Mouse (Mus musculus) liver, embryonic 14.5 days (tissue): ENCODE data around the gene Rcbtb2. TPM values are rescaled to one million over a fixed set of nuclear protein-coding genes. Genes with fewer than 3 reads are reported as not detected.

Source experiments
- ATAC-seq: fragments of 200-750 bp; cut with Nextera tagmentation; 2 replicates; pipeline ENCODE4 v1.8.0; 2017; ENCODE audit warnings: moderate number of reproducible peaks, mild to moderate bottlenecking, moderate library complexity; ENCODE audit not compliant: insufficient read depth
- DNase-seq, 3 experiments: peaks; one replicate each; pipeline ENCODE4 v3.0.0-alpha.2; 2012 to 2013; ENCODE audit warnings: low read depth in 3 of 3, low spot score in 3 of 3
- H3K27ac ChIP-seq: fragments of 300-500 bp; sonication (generic); 2 replicates; pipeline ENCODE4 v1.5.1; 2014; ENCODE audit warnings: moderate library complexity, mild to moderate bottlenecking, control low read depth, inconsistent platforms
- H3K27me3 ChIP-seq: fragments of 300-500 bp; sonication (generic); 2 replicates; pipeline ENCODE4 v1.6.1; 2014; ENCODE audit warnings: mild to moderate bottlenecking, low read length, moderate library complexity; ENCODE audit not compliant: control insufficient read depth, insufficient read depth
- H3K36me3 ChIP-seq: fragments of 300-500 bp; sonication (generic); replicated peaks from 2 replicates; pipeline ENCODE4 v1.6.1; 2014; ENCODE audit warnings: low read depth; ENCODE audit not compliant: control insufficient read depth, insufficient read depth
- H3K4me1 ChIP-seq, 2 experiments: fragments of 200-500 bp in 1 of 2; fragments of 300-500 bp in 1 of 2; sonication (generic) in 1 of 2; replicated peaks; 2 replicates each; pipeline ENCODE4 v1.6.1; 2012 to 2014; ENCODE audit warnings: antibody characterized with exemption in 1 of 2, inconsistent platforms in 1 of 2, low read length in 1 of 2; ENCODE audit not compliant: control insufficient read depth in 2 of 2, insufficient read depth in 2 of 2
- H3K4me2 ChIP-seq: fragments of 300-500 bp; sonication (generic); 2 replicates; pipeline ENCODE4 v1.6.1; 2014; ENCODE audit warnings: low read depth, mild to moderate bottlenecking, control low read depth, moderate library complexity
- H3K4me3 ChIP-seq, 2 experiments: fragments of 200-500 bp in 1 of 2; fragments of 300-500 bp in 1 of 2; sonication (generic) in 1 of 2; 2 replicates each; pipeline ENCODE4 v1.5.1; 2012 to 2014; ENCODE audit warnings: low read depth in 2 of 2, low read length in 2 of 2, mild to moderate bottlenecking in 2 of 2, control low read depth in 1 of 2, inconsistent platforms in 1 of 2, moderate library complexity in 1 of 2; ENCODE audit not compliant: insufficient read depth in 1 of 2
- H3K9ac ChIP-seq: fragments of 300-500 bp; sonication (generic); replicated peaks from 2 replicates; pipeline ENCODE4 v1.6.1; 2014; ENCODE audit warnings: mild to moderate bottlenecking, control low read depth, moderate library complexity
- H3K9me3 ChIP-seq: fragments of 300-500 bp; sonication (generic); 2 replicates; pipeline ENCODE4 v1.6.1; 2016; ENCODE audit warnings: low read length, mixed read lengths; ENCODE audit not compliant: control insufficient read depth
- CTCF ChIP-seq: IDR thresholded peaks from 2 replicates; pipeline ENCODE4 v1.5.1; 2016; ENCODE audit warnings: antibody characterized with exemption, low read depth, control low read depth
- EP300 ChIP-seq: IDR thresholded peaks from 2 replicates; pipeline ENCODE4 v1.6.1; 2016; ENCODE audit warnings: antibody characterized with exemption, low read depth
- WGBS: fragments of 180-500 bp; shearing (Covaris S2); extraction: QIAGEN DNeasy Blood & Tissue Kit; methylation state at CpG from one replicate; pipeline ENCODE4 v1.1.7; 2014; ENCODE audit not compliant: insufficient replicate concordance; 5-methylcytosine and 5-hydroxymethylcytosine counted together
- microRNA counts: library from miRNA; unstranded; fragments of <30 nt; microRNA quantifications from one replicate; lab custom pipeline; 2016
- microRNA-seq: library from miRNA; unstranded; fragments of <30 nt; microRNA quantifications from one replicate; pipeline ENCODE4, GENCODE M21; 2016
- polyA plus RNA-seq, 2 experiments: library from polyadenylated mRNA; depleted of rRNA in 1 of 2; stranded (reverse) in 1 of 2; unstranded in 1 of 2; fragments of >200 nt; fragmentation: Nextera tagmentation in 1 of 2; extraction: Ambion mirVana in 1 of 2; gene quantifications; 2 replicates each; pipeline versions ENCODE4 v1.2.1 to v1.2.3; 2012 to 2014

The Rcbtb2 gene
- polyA plus RNA-seq, 2 experiments = 7.9 to 20.3 TPM

- Histone ChIP-seq H3K27me3 (no peaks in the 10 kb centered on the region), H3K4me2 (no peak overlapping the region), H3K9me3 (no peaks in the 10 kb centered on the region), H3K36me3 (no peaks in the 10 kb centered on the region; the same call in none of the 2 replicates), H3K9ac (no peak overlapping the region), H3K4me3 (no peak overlapping the region), H3K27ac (no peak overlapping the region), H3K4me1 (peaks cover 2 to 17% of the 10 kb centered on the region in 2 experiments; a peak in 2 of 4 replicates)
- no peak for ATAC-seq
- no peak for DNase-seq
- TF ChIP-seq EP300 (no peak), CTCF (no peak)
- WGBS = 98% methylated on average over 2 of the region's 2 CpGs
Measured at GRCm38 (mm10) chr14:73252276-73252675, 129.4 kb downstream of the Rcbtb2 start.

- 34% methylated on average over 6 of the region's 6 CpGs for WGBS
- no peak for TF ChIP-seq CTCF
- TF ChIP-seq EP300 = no peak
- DNase-seq (no peak), ATAC-seq (peak; percentile 68; the same call in 1 of the 2 replicates)
- no peaks in the 10 kb centered on the region for H3K27me3 ChIP-seq
- H3K27ac ChIP-seq = peak overlapping the region; percentile 44
- H3K4me1 ChIP-seq = peaks cover 2 to 19% of the 10 kb centered on the region in 2 experiments; a peak in 2 of 4 replicates
- H3K4me2 ChIP-seq = no peak overlapping the region
- H3K36me3 ChIP-seq = no peaks in the 10 kb centered on the region; the same call in 1 of the 2 replicates
- H3K9ac ChIP-seq = no peak overlapping the region
- no peak overlapping the region for H3K4me3 ChIP-seq
- H3K9me3 ChIP-seq = no peaks in the 10 kb centered on the region
Measured at GRCm38 (mm10) chr14:73253453-73254251, 130.8 kb downstream of the Rcbtb2 start.

GRCm38 (mm10) chr14:73254412-73254811 is 131.6 kb downstream of the Rcbtb2 start:
- DNase-seq = no peak
- Histone ChIP-seq H3K4me1 (peaks cover 2 to 19% of the 10 kb centered on the region in 2 experiments; a peak in 2 of 4 replicates), H3K9ac (no peak overlapping the region), H3K4me3 (no peak overlapping the region), H3K27ac (no peak overlapping the region), H3K36me3 (no peaks in the 10 kb centered on the region; the same call in 1 of the 2 replicates), H3K9me3 (no peaks in the 10 kb centered on the region), H3K27me3 (no peaks in the 10 kb centered on the region), H3K4me2 (no peak overlapping the region)
- TF ChIP-seq EP300 = no peak
- TF ChIP-seq CTCF = no peak
- ATAC-seq = no peak
- 61% methylated on average over 4 of the region's 4 CpGs for WGBS

- Histone ChIP-seq H3K36me3 (no peaks in the 10 kb centered on the region; the same call in 1 of the 2 replicates), H3K9ac (no peak overlapping the region)
- TF ChIP-seq EP300 (no peak), CTCF (no peak)
Measured at GRCm38 (mm10) chr14:73255426-73255970, 132.7 kb downstream of the Rcbtb2 start.

GRCm38 (mm10) chr14:73257348-73257747 is 134.5 kb downstream of the Rcbtb2 start:
- Histone ChIP-seq H3K9ac (no peak overlapping the region), H3K36me3 (peaks cover 8% of the 10 kb centered on the region), H3K4me1 (peaks cover 2 to 13% of the 10 kb centered on the region in 2 experiments; a peak in 2 of 4 replicates), H3K9me3 (no peaks in the 10 kb centered on the region), H3K4me2 (no peak overlapping the region), H3K27ac (no peak overlapping the region), H3K4me3 (no peak overlapping the region), H3K27me3 (no peaks in the 10 kb centered on the region)
- 66% methylated on average over 7 of the region's 7 CpGs for WGBS
- TF ChIP-seq EP300 = no peak
- no peak for TF ChIP-seq CTCF
- ATAC-seq (no peak; the same call in 1 of the 2 replicates), DNase-seq (no peak)

More at GRCm38 (mm10) chr14:73255426-73255970, 132.7 kb downstream of the Rcbtb2 start:
- no peak for ATAC-seq
- H3K9me3 ChIP-seq = no peaks in the 10 kb centered on the region
- H3K4me1 ChIP-seq = peaks cover 2 to 14% of the 10 kb centered on the region in 2 experiments; a peak in 2 of 4 replicates
- H3K4me3 ChIP-seq = no peak overlapping the region
- WGBS = 64% methylated on average over 3 of the region's 3 CpGs
- no peaks in the 10 kb centered on the region for H3K27me3 ChIP-seq
- H3K27ac ChIP-seq = no peak overlapping the region
- no peak for DNase-seq
- no peak overlapping the region for H3K4me2 ChIP-seq

MicroRNAs within 50 kb of the gene (microRNA counts, 519-probe panel; counts per million panel counts)
- 69.9 counts per million for microRNA mmu-miR-687 (lab: Ali Mortazavi, UCI)

Small RNA genes lying within 50 kb of the gene (microRNA-seq; reads per million reads assigned to microRNA genes)
- not detected for gene Mir687

Other genes with a start within 250 kb of the Rcbtb2 start
- 0.38 and 0.91 TPM in 2 replicates for gene Cysltr2, start 73.9 kb upstream of the Rcbtb2 start, polyA plus RNA-seq (2012; rRNA removed)
- gene Cysltr2, start 73.9 kb upstream of the Rcbtb2 start, polyA plus RNA-seq (2014; fragmentation: Nextera tagmentation; extraction: Ambion mirVana) = 0.38 and 0.62 TPM in 2 replicates
- gene Lpar6, start 114.9 kb downstream of the Rcbtb2 start, polyA plus RNA-seq (2012; rRNA removed) = 1.8 and 2.3 TPM in 2 replicates
- 3.2 and 4.1 TPM in 2 replicates for gene Lpar6, start 114.9 kb downstream of the Rcbtb2 start, polyA plus RNA-seq (2014; fragmentation: Nextera tagmentation; extraction: Ambion mirVana)
- 11.6 and 15.4 TPM in 2 replicates for gene Rb1, start 202.8 kb downstream of the Rcbtb2 start, polyA plus RNA-seq (2012; rRNA removed)
- gene Rb1, start 202.8 kb downstream of the Rcbtb2 start, polyA plus RNA-seq (2014; fragmentation: Nextera tagmentation; extraction: Ambion mirVana) = 22.1 and 30.2 TPM in 2 replicates